Mouse (Mus musculus): ENCODE results near the gene C7. TPM values are rescaled to one million over a fixed set of nuclear protein-coding genes. Genes with fewer than 3 reads are reported as not detected.
A peak's percentile ranks its signal among the peaks of the same experiment; 100 is the strongest.
"Not testable (repeated sequence)": the region's sequence is repeated elsewhere in the genome, so short reads cannot be mapped to it uniquely, and the experiment has no call there.

C7 gene
- total RNA-seq (2021) = under 1 TPM; 0.14 to 0.28 TPM
- long read RNA-seq, experiment 1 = 0 reads
- long read RNA-seq, experiment 2, partial matches to known transcripts = 0 of 1 reads
- long read RNA-seq, experiment 2, other reads (novel, unspliced or antisense) = 1 of 1 reads

DNA sequence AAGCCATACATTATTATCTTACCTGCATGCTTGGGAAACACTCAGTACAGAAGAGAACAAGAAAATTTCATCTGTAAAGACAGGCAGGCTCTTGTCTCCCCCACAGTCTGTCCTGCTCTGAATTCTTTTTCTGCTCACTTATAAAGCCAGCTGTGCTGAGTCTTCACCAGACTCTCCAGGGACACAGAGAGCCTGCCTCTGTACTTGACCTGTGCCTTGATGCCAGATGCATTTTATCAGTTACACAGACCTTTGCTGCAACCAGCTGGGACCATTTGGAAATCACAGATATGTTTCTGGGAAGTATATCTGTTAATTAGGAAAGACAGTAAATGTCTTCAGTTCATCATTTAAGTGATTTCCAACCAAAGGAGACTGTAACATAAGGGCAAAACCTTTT, at the start of gene C7:
TSS of gene C7 (minus strand) at position 106 of the 400 bp plus-strand sequence.
- no peak for DNase-seq (ENCODE audit: low spot score in 2 of 2)

- DNase-seq (ENCODE audit: low spot score in 2 of 2) = no peak
These were observed 49.1 kb upstream of the C7 start for GRCm38 (mm10) chr15:5112651-5113050.

DNA sequence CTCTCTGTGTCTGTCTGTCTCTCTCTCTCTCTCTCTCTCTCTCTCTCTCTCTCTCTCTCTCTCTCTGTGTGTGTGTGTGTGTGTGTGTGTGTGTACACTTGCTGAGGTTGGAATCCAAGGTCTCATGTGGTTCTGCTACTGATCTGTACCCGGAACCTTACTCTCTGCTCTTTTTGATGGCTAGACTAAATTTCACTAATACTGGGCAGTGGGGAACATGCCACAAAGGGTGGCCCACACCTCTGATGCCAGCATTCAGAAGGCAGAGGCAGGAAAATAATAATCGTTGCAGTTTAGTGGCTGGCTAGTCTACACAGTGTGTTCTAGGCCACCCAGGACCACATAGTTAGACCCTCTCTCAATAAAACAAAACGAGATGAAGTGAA, 45.1 kb upstream of the C7 start:
- no peak for DNase-seq (ENCODE audit: low spot score in 2 of 2)

- DNase-seq (ENCODE audit: low spot score in 2 of 2) = peak; percentile 41 to 76
These were observed 44.4 kb upstream of the C7 start, which contains the start of gene Card6 for GRCm38 (mm10) chr15:5107686-5108654. TSS of gene Card6 (minus strand) at chr15:5108539.

- peak in 1 of 2 experiments; percentile 49 for DNase-seq (ENCODE audit: low spot score in 2 of 2)
These were observed 42.8 kb upstream of the C7 start for GRCm38 (mm10) chr15:5106293-5106692.

- DNase-seq (ENCODE audit: low spot score in 2 of 2) = no peak
These were observed 42.4 kb upstream of the C7 start for GRCm38 (mm10) chr15:5105891-5106290.

DNA sequence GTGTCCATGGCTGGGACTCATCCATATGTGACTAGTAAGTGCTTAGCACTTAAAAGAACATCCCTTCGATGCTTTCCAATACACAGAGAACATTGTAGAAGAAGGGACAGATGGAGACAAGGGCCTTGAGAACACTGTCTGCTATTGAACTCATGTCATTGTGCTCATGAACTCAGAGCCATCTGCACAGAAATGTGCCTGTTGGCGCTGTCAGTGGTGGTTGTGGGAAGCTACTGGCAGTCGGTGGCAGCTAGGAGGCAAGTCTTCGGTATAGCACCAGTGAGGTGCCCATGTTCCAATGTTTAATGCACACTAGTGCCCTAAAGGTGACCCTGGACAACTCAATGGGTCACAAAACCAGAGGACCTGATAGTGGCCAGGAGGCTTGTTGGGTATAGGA, 38.8 kb upstream of the C7 start:
- DNase-seq (ENCODE audit: low spot score in 2 of 2) = peak in 1 of 2 experiments; percentile 62

DNA sequence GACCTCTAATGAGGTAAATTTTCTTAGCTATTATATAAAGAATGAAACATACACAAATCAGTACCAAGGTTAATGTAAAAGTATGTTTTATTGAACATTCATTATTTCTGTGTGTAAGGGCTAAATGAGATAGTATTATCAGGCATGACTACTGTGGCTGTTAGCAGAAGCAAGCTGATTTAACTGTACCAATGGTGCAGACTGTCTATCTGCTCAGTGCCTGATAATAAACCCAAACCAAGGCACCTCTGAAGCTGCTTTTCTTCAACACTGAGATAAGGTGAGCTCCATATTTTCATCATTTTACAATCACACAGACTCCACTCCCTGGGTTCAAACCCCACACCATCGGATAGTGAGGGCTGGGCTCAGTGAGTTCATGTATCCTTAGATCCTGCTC, 33.8 kb upstream of the C7 start:
- DNase-seq (ENCODE audit: low spot score in 2 of 2) = no peak

GRCm38 (mm10) chr15:5095534-5096301, 32.2 kb upstream of the C7 start:
- no peak for DNase-seq (ENCODE audit: low spot score in 2 of 2)

DNA sequence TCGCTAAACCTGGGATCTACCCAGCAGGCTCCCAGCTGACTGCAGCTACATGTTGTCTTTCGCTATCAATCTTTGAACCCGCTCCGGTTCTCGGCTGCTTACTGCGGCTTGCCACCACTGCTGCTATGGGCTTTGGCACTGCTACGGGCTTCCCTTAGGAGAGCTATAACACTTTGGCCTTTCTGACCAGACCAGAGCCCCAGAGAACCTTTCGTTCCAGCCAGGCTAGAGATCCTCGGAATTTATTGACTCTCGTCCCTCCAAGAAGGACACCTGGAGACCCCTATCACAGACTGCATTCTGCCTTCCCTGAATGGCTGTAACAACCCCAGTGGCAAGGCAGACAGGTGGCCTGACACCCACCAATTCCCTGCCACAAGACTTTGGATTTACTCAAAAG, 26.6 kb upstream of the C7 start:
- DNase-seq (ENCODE audit: low spot score in 2 of 2) = no peak

- no peak for DNase-seq (ENCODE audit: low spot score in 2 of 2)
These were observed 25.5 kb upstream of the C7 start for GRCm38 (mm10) chr15:5088850-5089608.

- DNase-seq (ENCODE audit: low spot score in 2 of 2) = peak in 1 of 2 experiments; percentile 51
These were observed 22.6 kb upstream of the C7 start for GRCm38 (mm10) chr15:5086162-5086561.

DNA sequence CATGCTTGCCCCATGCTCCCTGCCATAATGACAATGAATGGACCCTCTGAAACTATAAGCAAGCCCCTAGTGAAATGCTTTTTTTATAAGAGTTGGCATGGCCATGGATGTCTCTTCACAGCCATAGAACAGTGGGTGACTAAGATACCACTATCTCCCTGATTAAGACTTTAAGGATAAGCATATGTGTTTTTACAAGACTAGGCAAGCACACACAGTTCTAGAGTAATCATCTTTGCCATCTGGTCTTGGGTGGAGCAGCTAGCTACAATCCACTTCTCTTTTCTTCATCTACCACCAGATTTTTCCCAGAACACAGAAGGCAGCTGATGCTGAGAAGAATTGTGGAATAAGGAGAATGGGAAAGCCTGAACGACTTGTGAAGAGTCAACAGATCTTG, 17.7 kb upstream of the C7 start:
- peak in 1 of 2 experiments; percentile 23 for DNase-seq (ENCODE audit: low spot score in 2 of 2)

GRCm38 (mm10) chr15:5068801-5069518, 5.4 kb upstream of the C7 start:
- peak; percentile 36 to 56 for DNase-seq (ENCODE audit: low spot score in 2 of 2)

- DNase-seq (ENCODE audit: low spot score in 2 of 2) = peak; percentile 7 to 16
These were observed 17.8 kb downstream of the C7 start for GRCm38 (mm10) chr15:5045560-5046284.

GRCm38 (mm10) chr15:5029256-5029655, 34.3 kb downstream of the C7 start:
- no peak for DNase-seq (ENCODE audit: low spot score in 2 of 2)

GRCm38 (mm10) chr15:5023479-5024265, 39.9 kb downstream of the C7 start:
- DNase-seq (ENCODE audit: low spot score in 2 of 2) = not testable (repeated sequence)

DNA sequence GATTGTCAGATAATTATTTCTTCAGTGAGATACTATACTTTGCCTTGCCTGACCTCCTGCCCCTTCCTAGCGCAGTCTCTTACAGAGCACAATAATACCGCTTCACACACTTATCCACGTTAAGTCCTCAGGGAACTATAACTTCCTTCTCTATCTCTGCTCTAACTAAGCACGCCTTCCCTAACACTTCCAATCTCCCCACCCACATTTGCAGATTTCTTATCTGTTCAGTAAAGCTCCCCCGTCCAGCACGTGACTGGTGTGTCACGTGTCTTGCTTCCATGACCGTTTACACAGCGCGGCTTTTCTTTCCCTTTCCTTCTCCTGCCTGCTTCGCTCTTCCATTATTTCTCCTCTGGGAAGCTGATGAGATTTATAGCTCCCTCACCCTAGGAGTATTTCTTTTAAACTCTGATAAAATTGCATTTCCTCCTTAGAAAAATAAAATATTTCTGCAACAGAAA, 53.9 kb downstream of the C7 start:
- DNase-seq (ENCODE audit: low spot score in 2 of 2) = no peak

Data from layer of hippocampus, postnatal 14 days (tissue).